Mouse (Mus musculus): ENCODE data around the gene Tmco5.
"Not testable (repeated sequence)": the region's sequence is repeated elsewhere in the genome, so short reads cannot be mapped to it uniquely, and the experiment has no call there.

The Tmco5 gene

DNA sequence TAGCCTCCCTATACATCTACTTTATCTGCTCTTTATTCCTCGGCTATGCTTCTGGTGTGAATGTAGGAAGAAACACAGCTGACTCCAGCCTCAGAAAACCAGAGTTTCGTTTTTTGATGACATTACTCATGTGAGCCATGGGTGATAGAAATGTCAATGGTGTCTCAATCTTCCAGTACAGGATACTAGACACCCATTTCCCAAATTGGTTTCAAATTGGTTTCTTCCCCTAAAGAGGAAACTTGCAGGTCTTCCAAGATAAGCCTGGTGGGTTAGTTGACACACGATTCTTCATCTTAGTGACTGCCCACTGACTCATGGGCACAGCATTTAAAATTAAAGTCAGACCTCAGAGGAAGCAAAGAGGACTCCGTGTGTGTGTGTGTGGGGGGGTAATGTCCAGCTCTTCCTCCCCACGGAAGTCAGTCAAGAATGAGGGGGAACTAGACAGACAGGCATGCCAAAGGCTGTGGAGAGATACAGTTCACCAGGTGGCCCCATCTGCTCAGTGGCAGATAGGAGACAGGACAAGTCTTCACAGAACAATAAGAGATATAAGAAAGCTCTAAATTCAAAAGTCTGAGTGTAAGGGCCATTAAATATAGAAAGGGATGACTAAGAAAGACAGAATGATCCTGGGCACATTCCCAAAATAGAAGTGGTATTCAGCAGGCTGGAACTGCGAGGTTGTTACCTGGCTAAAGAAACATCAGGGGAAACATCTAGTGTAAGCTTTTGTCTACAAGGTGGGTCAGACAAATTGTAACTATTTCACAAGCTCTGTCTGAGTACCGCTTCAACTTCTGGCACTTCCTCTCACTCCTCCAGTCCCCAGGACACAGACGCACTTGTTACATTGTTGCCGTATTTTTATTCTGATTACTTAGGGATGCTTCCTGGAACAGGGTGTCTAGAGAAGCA lies 44.3 kb downstream of the Tmco5 start:
- no peak for DNase-seq (ENCODE audit: low read depth, low spot score)

DNA sequence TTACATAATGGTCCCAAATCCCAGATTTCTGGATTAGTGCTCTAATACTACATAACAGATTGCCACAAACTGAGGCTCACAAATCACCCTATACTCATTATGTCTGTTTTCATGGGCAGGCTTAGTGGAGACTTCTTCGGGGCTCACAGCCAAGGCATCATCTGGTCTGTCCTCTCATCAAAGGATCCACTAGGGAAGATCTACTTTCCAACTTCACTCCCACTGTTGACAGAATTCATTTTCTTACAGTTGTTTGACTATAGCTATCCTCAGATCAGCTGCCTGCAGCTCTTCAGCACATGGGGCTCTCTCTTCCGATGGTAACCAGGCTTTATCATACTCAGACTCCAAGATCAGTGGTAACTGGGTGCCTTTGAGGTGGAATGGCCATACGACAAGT lies 45.2 kb downstream of the Tmco5 start:
- peak; percentile 26 for DNase-seq (ENCODE audit: low read depth, low spot score)

DNA sequence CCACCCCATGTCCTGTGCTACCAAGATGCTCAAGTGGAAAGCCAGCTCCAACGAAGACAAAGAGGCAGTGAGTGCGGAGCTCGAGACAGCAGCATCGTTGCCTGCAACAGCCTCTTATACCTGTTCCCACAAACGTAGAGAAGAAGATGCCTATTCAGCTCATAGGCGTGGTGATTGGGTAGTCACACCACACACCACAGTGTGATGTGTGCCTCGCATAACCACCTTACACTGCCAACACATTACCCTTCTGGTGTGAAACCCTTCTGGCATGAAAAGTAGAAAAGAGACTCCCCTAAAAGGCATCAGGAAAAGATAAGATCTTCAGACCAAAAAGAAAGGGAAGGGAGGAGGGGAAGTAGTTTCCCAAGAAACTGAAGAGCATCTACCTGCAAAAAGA lies 45.8 kb downstream of the Tmco5 start:
- no peak for DNase-seq (ENCODE audit: low read depth, low spot score)

DNA sequence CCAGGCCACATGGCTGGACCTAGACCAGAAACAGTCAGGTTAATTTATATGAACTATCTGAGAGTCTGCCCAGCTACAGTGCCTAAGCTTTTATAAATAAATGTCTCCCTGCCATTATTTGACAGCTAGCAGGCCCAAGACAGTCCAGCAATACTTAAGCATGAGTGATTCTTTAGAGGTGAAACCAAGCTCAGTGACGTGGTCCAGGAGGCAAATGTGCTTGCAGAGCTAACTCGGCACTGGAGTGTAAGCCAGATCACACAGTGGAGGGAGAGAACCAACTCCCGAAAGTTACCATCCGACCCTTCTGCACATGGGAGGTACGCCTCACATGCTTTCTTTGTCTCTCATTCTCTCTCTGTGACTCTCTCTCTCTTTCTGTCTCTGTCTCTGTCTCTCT lies 46.7 kb downstream of the Tmco5 start:
- no peak for DNase-seq (ENCODE audit: low read depth, low spot score)

DNA sequence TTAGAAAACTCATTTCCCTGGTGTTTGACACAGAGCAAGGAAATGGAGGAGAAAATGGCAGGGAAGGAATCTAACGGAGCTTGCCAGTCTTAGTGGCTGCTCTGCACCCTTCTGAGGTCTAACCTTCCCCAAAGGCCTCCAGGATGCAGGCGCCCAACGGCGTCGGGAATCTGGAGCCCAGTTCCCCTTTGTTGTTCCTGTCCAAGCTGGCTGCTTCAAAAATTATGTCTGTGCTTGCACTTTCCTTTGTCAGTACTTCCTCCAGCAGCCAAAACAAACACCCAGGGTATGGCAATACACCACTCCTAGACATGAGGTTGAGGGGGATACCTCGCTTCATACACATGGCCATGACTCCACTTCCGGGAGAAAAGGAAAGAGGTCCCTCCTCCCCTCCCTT lies 53.7 kb downstream of the Tmco5 start:
- DNase-seq (ENCODE audit: low read depth, low spot score), result no peak

DNA sequence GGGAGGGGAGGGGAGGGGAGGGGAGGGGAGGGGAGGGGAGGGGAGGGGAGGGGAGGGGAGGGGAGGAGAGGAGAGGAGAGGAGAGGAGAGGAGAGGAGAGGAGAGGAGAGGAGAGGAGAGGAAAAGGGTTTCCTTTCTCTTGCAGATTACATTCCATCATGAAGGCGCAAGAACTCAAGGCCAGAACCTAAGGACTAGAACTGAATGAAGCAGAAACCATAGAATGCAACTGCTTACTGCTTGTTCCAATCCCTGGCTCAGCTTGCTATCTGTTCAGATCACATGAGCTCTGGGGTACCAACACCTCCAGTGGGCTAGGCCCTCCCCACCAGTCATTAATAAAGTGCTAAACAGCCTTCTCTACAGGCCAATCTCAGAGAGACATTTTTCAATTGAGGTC lies 55.7 kb downstream of the Tmco5 start:
- DNase-seq (ENCODE audit: low read depth, low spot score), result not testable (repeated sequence)

DNA sequence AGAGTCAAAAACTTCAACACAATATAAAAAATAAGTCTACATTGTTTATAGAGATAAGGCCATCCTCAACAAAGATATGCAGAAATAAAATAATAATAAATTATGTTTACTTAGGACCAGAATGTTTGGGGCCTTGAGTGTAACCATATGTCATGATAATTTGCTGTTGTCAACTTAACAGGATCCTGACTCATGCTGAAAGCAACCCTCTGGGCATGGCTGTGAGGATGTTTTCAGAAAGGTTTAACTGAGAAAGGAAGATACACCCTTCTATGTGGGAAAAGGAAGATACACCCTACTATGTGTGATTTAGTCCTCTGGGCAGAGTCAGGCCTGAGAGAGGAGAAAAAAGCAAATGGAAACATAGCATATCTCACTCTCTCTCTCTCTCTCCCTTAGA lies 56.3 kb downstream of the Tmco5 start:
- no peak for DNase-seq (ENCODE audit: low read depth, low spot score)

DNA sequence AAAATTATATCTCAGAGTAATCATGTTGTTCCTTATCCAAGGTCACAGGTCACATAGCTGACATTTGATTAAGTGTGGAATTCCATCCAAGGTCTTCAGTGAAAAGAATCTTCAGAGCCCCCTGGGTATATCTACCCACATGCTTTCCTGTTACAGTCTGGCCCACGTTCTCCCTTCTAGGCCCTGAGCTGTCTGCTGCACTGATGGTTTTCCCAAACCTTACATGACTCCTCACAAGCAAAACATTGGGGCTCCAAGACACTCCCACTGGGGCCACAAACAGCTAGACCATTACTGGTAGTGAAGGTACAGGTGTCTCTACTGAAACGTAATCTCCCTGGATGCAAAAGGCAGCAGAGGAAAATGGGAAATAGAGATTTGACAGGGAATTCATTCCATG lies 57.9 kb downstream of the Tmco5 start:
- DNase-seq (ENCODE audit: low read depth, low spot score), result no peak

DNA sequence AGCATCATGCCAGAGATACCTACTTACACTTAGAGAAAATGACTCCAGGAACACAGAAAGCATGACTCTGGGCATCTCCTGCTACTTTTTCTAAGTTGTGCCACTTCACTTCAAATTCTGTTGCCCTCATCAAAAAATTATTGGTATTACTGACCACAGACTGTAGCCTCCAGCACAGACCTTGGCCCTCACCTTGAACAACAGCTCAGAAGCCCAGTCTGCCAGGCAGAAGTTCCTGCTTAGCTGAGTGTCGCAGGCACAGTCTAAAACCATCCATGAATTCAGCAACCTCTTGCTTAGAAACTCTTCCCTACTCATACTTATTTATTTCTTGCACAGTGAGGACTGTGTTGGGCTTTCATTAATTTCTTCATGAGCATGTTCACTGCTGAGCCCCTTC lies 58.7 kb downstream of the Tmco5 start:
- no peak for DNase-seq (ENCODE audit: low read depth, low spot score)

DNA sequence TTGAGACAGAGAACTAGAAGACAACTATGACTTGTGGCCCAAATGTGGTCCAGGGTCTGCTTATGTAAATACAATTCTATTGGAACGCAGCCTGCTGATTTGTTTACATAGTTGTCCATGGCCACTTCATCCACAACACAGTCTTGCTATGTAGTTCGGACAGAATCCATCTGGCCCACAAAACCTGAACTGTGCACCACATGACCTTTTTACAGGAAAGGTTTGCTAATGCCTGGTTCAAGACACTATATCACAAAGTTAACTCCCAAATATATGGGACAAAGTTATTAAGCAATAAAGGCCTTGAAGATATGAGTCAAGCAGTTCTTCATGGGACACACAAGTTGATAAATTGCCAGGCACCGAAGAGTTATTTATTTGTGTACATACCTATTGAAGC lies 63.3 kb downstream of the Tmco5 start:
- DNase-seq (ENCODE audit: low read depth, low spot score), result no peak

All from retina, adult 2 months (tissue).